Mouse (Mus musculus): ENCODE data around the gene Tapbpl.
A peak's percentile ranks its signal among the peaks of the same experiment; 100 is the strongest.

Tapbpl gene

DNA sequence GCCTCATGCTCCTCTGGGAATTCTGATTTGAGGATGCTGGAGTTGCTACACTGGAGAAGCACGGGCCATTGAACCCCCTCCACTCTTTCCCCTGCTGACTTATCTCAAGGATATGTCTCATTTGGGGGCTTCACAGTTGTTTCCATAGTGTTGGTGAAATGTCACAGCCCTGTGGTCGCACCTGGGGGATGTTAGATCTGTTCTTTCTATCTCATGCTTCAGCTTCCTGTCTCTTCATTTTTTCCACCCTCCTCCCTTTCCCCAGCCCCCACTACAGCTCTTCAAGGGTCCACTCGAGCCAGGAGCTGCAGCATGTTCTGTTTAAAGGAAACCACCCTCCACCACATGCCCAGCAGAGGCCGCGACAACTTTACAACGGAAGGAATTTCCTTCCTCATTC is 6.7 kb upstream of the Tapbpl start:
- no peak for DNase-seq

DNA sequence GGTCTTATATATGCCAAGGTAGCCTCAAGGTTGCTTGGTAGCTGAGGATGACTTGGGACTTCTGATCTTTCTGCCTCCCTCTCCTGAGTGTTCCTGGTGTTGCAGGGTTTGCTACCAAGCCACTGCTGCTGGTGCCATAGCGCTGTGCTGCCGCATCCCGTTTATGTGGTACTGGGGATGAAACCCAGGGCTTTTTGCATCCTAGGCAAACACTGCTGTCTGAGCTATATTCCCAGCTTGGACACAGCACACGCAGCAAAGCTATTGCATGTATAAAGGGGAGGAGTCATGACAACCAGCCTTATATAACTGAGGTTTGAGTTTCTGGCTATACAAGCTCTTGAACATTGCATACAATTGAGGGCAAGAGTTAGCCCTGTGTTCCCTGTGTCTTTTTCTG is 5.8 kb upstream of the Tapbpl start:
- no peak for DNase-seq

DNA sequence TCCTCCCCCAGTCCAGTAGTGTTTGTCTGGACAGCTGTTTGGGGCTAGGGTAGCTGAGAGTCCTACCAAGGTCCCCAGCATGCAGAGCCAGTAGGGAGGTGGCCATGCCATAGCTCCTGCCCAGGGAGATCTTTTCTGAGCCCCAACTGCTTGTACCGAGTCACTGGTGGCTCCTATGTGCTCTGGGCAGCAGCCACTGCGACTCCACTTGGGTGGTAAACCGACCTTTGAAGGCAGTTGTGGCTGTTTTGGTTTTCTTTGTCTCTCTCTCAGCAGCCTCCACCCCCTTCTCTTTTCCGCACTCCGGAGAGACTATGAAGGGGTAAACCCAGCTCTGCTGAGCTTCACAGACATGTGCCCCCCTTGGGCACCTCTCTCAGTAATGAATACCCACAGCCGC is 5.1 kb upstream of the Tapbpl start, which contains the start of gene Cd27:
TSS of gene Cd27 (minus strand) at position 229 of the 400 bp plus-strand sequence.
- DNase-seq: no peak

DNA sequence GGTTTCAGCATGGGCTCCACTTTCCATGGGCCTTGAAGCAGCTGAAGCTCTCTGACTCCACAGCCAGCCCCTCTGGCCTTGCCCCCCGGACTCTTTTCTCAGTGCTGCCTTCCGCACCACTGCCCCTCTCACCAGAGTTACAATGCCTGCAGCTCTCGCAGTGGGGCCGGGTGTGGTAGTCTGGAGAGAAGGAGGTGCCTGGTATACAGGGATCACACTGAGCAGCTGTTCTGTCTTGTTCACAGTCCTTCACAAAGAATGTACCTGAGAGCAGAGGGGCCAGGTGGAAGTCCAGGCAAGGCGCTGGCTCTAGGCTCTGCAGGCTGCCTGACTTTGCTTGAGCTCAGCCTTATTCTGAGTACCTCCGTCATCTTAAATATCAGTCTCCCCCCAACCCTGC is 4.7 kb upstream of the Tapbpl start:
- no peak for DNase-seq

DNA sequence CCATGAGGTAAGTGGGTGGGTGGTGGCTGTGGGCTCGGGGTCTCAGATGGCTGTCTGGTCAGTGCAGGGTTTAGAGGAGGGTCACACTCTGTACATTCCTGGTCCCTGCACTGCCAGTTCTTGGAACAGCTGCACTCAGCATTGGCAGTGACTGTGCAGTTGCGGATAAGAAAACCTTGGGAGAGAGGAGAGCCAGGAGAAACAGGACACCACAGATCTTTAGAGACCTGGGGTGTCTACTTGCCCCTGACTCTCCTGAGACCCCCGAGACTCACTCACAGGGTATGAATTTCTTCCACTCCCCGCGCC is 2.8 kb upstream of the Tapbpl start:
- no peak for DNase-seq

DNA sequence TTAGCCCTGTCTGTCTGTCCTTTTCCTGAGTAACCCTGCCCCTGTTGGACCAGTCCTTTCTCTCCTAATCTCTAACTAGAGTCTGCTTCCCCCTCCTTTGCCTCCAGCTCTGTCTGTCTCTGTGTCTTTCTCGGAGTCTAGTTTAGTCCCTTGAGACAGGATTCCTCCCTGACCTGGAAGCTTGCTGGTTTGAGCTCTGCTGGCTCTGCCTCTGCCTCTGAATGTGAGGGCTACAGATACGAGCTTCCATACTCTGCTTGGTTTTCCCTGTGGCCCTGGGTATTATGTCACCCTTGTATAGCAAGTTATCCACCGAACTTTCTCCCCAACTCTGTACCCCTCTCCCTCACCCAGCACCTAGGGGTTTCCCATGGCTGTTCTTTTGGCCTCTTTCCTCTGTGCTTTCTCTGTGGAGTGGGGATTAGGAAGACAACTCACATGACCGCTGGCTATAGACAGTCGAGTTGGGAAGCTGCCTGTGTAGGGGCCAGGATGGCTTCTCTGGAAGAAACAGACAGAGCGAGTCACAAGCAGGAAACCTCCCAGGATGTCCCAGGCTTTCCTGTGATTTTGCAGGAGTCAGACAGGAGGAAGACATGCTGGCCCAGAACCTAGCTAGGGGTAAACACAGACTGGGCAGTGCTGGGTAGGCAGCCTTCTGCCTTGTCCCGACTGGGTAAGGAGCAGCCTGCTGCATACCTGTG is 2.3 kb upstream of the Tapbpl start:
- DNase-seq: no peak

DNA sequence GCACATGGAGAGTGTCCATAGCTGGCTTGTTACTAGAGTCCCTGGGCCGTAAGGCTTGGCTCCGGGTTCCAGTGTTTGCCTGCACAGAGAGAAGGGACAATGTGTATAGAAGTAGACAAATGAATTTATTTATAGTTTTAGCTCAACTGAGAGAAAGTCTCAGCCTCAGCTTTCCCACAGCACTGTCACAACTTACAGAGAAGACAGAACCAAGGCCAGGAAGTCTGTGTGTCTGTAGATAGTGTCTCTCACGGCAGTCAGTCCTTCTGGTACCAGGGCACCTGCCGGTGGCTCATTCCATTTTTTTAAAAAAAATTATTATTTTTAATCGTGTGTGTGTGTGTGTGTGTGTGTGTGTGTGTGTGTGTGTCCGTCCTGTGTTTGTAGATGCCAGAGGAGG is 856 bp upstream of the Tapbpl start:
- DNase-seq: no peak

DNA sequence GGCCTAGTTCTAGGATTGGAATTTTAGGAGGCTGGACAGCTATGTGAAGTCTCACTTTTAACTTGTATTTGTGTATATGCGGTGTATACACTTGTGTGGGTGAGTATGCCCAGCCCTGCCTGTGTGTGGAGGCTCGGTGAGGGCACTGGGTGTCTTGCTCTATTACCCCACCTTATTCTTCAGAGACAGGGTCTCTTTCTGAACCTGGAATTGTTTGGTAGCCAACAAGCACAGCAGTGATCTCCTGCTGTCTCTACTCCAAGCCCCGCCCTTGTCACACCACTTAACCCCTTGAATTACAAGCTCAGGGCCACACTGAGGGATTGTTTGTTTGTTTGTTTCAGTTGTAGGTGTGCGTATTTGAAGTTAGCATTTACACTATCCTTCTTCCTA is 381 bp upstream of the Tapbpl start:
- no peak for DNase-seq

DNA sequence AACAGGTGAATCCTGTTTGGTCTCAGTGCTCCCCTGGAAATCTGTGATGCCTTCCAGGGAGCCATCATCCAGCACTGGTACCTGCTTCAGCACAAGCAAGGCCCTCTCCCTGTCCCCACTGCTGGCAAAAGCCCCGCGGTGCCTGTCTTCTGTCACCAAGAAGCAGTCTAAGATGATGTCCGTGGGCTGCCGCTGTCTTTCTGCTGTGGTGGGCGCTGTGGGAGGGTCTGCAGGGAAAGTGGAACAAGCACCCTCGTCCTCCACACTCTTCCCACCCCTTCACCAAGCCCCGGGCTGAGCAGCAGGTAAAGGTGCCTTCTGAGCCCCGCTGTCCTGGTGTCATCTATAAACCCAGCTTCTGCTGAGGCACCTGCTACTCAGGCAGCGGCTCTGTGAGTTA is 1.1 kb downstream of the Tapbpl start:
- DNase-seq: no peak

DNA sequence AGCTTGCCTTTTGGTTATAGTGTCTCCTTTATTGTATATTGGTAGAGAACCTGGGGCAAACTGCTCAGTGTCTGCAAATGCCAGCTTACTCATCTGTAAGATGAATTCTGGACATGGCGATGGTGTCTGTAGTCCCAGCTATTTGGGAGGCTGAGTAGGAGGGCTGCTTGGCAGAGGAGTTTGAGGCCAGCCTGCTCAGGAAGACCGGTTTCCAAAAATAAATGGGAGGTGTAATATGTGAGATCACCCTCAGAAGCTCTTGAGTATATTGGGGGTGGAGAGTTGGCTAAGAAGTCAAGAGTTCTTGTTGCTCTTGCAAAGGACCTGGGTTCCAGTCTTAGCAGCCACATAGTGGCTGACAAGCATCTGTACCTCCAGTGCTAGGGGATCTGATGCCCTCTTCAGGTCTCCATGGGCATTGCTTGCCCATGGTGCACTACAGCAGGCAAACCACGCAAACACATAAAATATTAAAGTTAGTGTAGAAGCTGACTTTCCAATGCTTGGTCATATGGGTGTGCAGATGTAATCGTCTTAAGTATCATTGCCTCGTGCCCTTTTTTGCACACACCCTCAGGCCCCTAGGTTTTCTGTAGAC is 6.0 kb downstream of the Tapbpl start:
- no peak for DNase-seq

DNA sequence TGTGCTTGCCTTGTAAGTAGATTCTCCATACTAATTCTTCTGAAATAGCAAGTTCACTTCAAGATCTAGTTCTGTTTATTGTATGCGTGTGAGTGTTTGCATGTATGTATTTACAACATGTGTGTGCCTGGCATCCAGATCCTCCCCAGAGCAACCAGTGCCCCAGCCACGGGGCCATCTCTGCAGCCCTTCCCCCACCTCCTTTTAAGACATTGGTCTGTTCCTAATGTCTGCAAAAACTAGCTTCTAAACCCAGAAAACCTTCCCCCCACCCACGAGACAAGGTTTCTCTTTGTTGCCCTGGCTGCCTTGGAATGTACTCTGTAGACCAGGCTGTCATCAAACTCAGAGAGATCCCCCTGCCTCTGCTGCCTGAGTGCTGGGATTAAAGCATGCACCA is 9.1 kb downstream of the Tapbpl start:
- no peak for DNase-seq

DNA sequence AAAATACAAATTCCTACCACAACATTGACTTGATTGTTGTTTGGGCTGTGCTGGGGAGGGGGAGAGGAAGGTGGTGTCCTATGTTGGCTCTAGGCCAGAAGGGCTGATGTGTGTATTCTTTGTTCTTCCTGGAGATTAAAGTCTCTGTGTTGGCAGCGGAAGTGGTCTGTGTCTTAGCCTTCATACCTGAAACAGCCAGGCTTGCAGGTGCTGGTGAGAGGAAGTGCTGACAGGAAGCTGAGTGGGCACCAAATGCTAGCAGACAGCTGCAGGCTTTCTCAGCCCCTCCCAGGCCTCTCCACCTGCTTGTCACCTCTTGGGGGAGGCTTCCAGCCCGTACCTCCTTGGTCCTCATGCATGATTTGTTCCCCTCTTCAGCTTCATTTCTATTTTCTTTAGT is 9.5 kb downstream of the Tapbpl start:
- DNase-seq: no peak

DNA sequence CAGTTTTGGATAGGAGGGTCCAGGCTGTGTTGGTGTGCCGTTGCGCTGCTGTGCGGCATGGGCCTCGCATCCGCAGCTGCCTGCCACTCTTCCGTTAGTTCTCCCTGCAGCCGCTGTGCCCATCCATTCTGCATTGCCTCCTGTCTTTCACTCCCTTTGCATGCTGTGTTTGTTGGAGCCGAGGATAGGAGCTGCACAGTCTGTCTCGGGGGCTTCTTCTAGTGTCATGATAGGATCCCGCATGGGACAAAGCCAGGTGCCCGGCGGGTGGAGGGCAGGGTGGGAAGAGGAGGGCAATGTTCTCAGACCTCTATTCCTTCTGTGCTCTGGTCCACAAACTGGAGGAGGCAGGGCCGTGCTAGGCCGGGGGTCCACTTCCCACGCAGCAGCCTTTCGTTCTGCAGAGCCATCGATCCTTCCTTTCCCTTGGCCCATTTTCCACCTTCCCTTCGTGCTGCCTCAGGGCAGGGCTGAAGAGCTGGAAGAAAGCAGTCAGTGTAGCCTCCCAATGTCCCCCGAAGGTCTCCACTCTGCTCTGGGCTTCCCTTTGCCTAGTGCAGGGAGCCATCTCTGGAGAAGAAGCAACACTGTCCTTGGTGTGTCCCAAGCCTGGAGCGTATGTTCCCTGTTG is 10.4 kb downstream of the Tapbpl start:
- no peak for DNase-seq

DNA sequence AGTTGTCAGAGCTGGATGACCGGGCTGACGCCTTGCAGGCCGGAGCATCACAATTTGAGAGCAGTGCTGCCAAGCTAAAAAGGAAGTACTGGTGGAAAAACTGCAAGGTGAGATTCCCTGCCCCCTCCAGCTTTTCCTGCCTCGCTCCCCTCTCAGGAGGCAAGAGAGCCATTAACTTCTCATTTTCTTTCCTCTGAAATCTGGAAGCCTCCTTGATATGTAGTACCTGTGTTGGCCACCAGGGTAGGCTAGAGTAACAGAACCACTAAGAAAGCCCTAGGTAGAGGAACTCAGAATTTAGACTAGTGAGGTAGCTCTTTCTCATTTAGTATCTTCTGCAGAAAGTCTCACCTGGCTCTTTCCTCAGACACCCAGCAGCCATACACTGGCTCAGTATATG is 12.7 kb downstream of the Tapbpl start:
- DNase-seq: peak; percentile 50 to 74

DNA sequence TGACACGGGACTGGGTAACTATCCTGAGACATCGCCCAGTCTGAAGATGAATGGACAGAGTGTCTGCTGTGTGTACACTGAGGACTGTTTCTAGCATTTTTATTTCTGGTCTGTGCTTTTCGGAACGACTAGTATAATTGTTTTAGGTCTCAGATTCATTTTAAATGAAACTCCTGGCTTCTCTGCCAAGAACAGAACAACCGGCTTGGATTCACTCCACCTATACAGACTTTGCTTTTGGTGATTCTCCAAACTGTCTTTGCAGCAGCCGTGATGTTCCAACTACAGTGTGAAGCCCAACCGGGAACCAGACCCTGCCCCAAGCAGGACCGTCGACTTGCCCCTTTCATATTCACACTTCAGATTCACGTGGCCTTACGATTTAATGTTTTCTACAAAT is 13.8 kb downstream of the Tapbpl start:
- peak in 1 of 2 experiments; percentile 16 for DNase-seq

DNA sequence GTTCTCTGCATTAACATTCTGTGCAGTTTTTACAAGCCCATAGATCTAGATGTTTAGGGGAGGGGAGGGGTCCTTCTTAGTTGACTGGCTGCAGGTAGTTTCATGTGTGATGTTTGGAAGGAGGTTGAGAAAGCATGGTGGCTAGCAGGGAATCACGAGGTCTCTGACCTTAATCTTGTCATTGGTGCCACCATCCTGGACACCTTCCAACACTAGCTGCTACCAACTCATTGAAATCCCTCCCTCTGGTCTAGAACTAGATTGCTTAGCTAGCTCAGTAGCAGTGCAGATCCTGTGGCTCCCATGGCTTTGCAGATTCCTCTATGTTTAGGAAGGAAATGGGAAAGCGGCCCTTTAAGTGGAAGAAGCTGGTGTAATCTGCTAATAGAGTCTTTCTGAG is 14.8 kb downstream of the Tapbpl start:
- peak; percentile 24 to 32 for DNase-seq

DNA sequence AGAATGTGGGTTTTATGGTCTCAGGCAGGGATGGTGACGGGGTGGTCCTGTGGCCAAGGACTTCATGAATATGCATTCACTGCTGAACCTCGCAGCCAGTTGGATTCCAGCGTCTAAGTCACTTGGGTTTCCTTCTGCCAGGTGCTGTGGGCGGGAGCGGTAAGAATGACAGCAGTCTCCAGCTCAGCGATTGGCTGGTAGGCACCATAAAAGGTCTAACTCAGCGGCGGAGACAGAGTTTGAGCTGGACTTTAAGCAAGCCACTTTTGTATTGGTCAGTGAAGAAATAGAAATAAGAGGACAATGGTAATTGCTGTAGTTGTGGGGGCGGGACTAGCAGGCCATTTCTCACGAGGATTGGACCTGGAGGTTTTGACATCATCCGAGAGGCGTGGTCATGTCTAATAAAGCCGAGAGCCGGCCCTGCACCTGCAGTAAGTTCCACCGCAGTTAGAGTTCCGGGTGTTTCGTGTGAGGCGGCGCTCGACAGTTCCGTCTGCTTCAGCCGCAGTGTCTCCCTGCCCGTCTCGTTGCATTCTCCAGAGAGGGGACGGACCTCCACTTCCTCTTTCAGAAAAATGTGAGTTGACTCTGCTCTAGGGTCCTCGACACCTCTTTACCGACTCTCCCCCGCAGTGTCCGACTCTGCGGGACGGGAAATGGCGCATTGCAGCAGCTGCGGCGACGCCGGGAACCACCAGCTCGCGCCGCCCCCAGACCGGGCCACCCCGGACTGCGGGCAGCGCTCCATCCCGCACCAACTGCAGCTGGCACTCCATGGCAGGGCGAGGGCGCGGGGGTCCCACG is 16.3 kb downstream of the Tapbpl start, which contains the start of gene Vamp1:
TSS of gene Vamp1 (plus strand) at position 404 of the 807 bp plus-strand sequence.
- peak; percentile 94 to 98 for DNase-seq

DNA sequence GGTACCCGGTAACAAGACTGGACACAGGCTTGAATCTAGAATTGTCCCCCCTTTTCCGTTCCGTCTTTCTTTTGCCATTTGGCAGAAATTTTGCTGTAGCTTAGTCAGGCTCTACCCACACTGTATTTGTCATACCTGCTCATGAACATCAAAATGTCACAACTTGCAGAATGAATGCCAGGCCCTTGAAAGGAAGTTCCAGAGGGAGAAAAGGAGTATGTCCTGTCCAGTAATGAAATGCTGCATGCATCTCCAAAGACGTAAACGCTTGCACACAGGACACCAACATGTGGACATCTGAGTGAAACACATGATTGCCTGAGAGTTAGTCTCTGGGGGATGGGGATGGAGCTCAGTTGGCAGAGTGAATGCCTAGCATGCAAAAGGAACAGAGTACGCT is 17.9 kb downstream of the Tapbpl start:
- no peak for DNase-seq

DNA sequence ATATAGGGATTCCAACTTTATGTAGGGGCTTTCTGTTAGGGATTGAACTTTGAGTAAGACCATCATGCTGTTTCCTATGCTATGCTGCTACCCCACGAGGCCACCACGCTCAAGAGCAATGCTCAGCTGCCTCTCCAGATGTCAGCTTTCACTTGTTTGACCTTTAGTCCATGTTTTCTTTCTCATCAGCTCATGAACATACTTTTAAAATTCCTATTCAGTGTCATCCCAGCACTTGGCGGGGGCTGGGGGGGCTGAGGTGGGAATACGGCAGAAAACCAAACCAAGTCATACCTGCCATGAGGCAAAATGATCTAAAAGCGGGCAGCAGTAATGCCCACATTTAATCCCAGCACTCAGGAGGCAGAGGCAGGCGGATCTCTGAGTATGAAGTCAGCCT is 18.5 kb downstream of the Tapbpl start:
- DNase-seq: no peak

DNA sequence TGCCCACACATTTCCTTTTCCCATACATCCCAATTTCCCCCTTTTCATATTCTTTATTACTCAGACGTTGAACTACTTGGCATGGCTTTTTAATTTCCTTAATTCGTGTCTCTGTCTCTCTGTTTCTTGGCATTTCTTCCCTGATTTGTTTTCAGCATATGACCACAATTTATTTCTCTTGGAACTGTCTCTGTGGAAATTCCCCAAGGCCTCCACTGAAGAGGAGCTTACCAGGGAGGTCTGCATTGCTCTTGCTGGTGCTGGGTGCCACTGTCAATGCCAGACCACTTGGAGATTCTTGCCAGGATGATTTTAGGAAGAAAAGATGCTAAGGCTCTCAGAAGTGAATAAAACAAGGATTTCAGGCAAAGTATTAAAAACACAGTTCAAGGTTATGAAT is 19.0 kb downstream of the Tapbpl start:
- DNase-seq: no peak

DNA sequence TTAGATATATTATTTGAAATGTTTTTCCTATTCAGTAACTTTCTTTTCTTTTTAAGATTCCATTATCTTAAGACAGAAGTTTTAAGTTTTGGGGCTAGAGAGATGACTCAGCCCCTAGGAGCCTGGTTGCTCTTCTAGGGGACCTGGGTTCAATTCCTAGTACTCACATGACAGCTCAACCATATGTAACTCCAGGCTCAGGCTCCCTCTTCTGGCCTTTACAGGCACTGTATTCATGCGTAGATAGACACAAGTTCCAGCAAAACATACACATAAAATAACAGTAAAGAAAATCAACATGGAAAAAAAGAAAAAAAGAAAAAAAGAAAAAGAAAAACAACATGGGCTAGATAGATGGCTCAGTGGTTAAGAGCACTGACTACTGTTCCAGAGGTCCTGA is 21.2 kb downstream of the Tapbpl start:
- no peak for DNase-seq

DNA sequence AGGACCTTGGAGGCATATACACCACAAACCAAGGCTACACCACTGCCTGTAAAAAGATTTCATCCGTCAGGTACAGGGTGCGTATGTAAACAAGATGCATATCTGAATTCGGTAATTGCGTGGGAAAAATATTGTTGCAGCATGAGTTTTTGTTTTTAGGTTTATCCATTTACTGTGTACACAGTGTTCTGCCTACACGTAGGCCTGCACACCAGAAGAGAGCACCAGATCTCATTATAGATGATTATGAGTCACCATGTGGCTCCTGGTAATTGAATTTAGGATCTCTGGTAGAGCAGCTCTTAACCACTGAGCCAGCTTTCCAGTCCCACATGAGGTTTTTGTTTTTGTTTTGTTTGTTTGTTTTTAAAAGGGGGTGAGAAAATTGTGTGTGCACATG is 34.5 kb downstream of the Tapbpl start:
- no peak for DNase-seq

DNA sequence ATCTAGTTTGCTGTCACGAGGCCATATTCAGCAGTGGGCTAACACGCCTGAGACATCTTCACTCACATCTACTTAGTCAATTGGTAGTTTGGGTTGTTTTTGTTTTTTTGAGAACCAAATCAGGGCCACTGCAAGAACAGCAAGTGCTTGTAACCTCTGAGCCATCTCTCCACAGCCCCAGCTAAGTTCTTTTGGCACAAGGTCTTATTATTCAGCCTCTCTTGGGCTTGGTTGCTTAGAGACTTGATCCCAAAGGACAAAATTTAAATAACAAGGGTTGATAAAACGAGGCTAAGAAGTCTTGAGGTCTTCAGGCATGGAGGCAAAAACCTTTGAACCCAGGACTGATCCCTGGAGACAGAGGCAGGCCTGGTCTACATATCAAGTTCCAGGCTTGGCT is 35.4 kb downstream of the Tapbpl start:
- DNase-seq: no peak
